Mouse (Mus musculus) adrenal gland, postnatal 0 days (tissue): Measurements from ENCODE around the gene Vmn1r64. TPM values are rescaled to one million over a fixed set of nuclear protein-coding genes. Genes with fewer than 3 reads are reported as not detected.

Source experiments
- polyA plus RNA-seq: library from polyadenylated mRNA; unstranded; fragments of >200 nt; fragmentation: Nextera tagmentation; extraction: Ambion mirVana; gene quantifications from 2 replicates; pipeline ENCODE4 v1.2.1, GENCODE M21; 2015

Vmn1r64 gene
- polyA plus RNA-seq = not detected in 2 replicates

GRCm38 (mm10) chr7:5884442-5884841 lies at the start of gene Vmn1r64:
Vmn1r64 (minus strand) TSS chr7:5884542.

Other genes starting within 250 kb of the Vmn1r64 start
- not detected in 2 replicates for gene Vmn1r62, start 210.9 kb downstream of the Vmn1r64 start, polyA plus RNA-seq
- gene Vmn1r63, start 79.1 kb downstream of the Vmn1r64 start, polyA plus RNA-seq = not detected in 2 replicates
- gene Vmn1r65, start 126.5 kb upstream of the Vmn1r64 start, polyA plus RNA-seq = not detected in 2 replicates
- not detected in 2 replicates for gene Nlrp4c, start 160.6 kb upstream of the Vmn1r64 start, polyA plus RNA-seq